15 mouse cellular contexts compared by ENCODE assay signal in the genomic region with DNA sequence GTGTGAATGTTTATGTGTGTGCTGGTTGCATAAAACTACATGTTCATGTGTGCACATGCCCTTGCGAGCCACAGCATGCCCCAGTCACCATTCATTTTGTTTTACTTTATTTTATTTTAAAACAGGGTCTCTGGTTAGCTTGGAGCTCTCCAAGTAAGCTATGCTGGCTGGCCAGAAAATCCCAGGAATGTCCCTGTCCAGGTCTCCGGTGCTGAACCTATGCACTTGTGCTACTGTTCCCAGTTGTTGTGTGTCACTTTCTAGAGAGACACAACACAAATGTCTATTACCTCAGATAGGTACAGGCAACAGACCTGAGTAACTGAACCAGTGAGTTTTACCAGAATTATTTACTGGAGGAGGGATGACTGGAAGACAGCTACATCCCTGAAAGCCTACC.
A peak's percentile ranks its signal among the peaks of the same experiment; 100 is the strongest.
DNase-seq lines count a peak whose midpoint lies in the region; ATAC-seq and TF ChIP-seq lines count a peak whose summit lies in the region.
"Had no signal": no experiment of that assay in that cellular context is flagged by ENCODE, and none has a peak within 500 bp of the region (broad histone marks: within the 10 kb centered on the region; RNA-seq: fewer than 3 reads in every experiment).

No protein-coding gene starts in this region.

- no peaks in the 10 kb centered on the region for H3K27me3 ChIP-seq in kidney, postnatal 0 days (ENCODE audit: insufficient read depth, low read length)
- H3K27me3 ChIP-seq in kidney, adult 2 months (replicated peaks; ENCODE audit: control insufficient read depth, insufficient read depth, low read length): no peaks in the 10 kb centered on the region
- H3K27me3 ChIP-seq: embryonic facial prominence, embryonic 15.5 days; heart, embryonic 13.5 days; hindbrain, embryonic 15.5 days; liver, embryonic 13.5 days had no signal

- no peak overlapping the region for H3K9ac ChIP-seq in kidney, postnatal 0 days (ENCODE audit: low read depth, low read length)
- no peak overlapping the region for H3K9ac ChIP-seq in ES-E14 (ENCODE audit: insufficient read depth, low read depth, low read length, poor library complexity, severe bottlenecking)
- H3K9ac ChIP-seq: embryonic facial prominence, embryonic 15.5 days; heart, embryonic 13.5 days; hindbrain, embryonic 15.5 days; liver, embryonic 13.5 days had no signal

- 79% methylated on average over 2 of the region's 2 CpGs for WGBS in kidney, postnatal 0 days
- 75% methylated on average over 2 of the region's 2 CpGs for WGBS in kidney, adult 2 months

- no peaks in the 10 kb centered on the region for H3K4me1 ChIP-seq in kidney, postnatal 0 days (replicated peaks; ENCODE audit: insufficient read depth, low read length)
- H3K4me1 ChIP-seq in kidney, adult 2 months (ENCODE audit: control insufficient read depth, insufficient read depth, low read length): no peaks in the 10 kb centered on the region
- no peaks in the 10 kb centered on the region for H3K4me1 ChIP-seq in ES-E14 (ENCODE audit: control insufficient read depth in 2 of 2, insufficient read depth in 2 of 2, low read length in 2 of 2, poor library complexity in 1 of 2)
- H3K4me1 ChIP-seq: embryonic facial prominence, embryonic 15.5 days; heart, embryonic 13.5 days; liver, embryonic 13.5 days; midbrain, embryonic 10.5 days had no signal

- no peak overlapping the region for H3K4me3 ChIP-seq in kidney, postnatal 0 days (replicated peaks; ENCODE audit: low read depth, low read length)
- H3K4me3 ChIP-seq in kidney, adult 2 months (ENCODE audit: insufficient read depth, low read depth, low read length): no peak overlapping the region
- H3K4me3 ChIP-seq in ES-E14 (ENCODE audit: insufficient read depth in 1 of 2, low read depth in 1 of 2, low read length in 2 of 2, poor library complexity in 1 of 2, severe bottlenecking in 1 of 2): no peak overlapping the region
- H3K4me3 ChIP-seq: embryonic facial prominence, embryonic 15.5 days; heart, embryonic 13.5 days; hindbrain, embryonic 15.5 days; liver, embryonic 13.5 days; midbrain, embryonic 10.5 days had no signal

- H3K4me2 ChIP-seq in kidney, postnatal 0 days (ENCODE audit: low read length): no peak overlapping the region
- H3K4me2 ChIP-seq: embryonic facial prominence, embryonic 15.5 days; heart, embryonic 13.5 days; hindbrain, embryonic 15.5 days; liver, embryonic 13.5 days had no signal

- no peaks in the 10 kb centered on the region for H3K36me3 ChIP-seq in kidney, postnatal 0 days (ENCODE audit: insufficient read depth, low read length)
- no peaks in the 10 kb centered on the region for H3K36me3 ChIP-seq in kidney, adult 2 months (ENCODE audit: control insufficient read depth, insufficient read depth, low read length)
- H3K36me3 ChIP-seq in ES-E14 (ENCODE audit: control insufficient read depth, insufficient read depth, low read length, poor library complexity, severe bottlenecking): no peaks in the 10 kb centered on the region
- H3K36me3 ChIP-seq: embryonic facial prominence, embryonic 15.5 days; heart, embryonic 13.5 days; hindbrain, embryonic 15.5 days; liver, embryonic 13.5 days; midbrain, embryonic 10.5 days had no signal

- peak; percentile 56 for DNase-seq in kidney, postnatal 0 days (ENCODE audit: low spot score)
- DNase-seq in kidney, adult 2 months: no peak
- peak; percentile 12 for DNase-seq in ES-E14 (ENCODE audit: low read depth, low spot score)
- peak; percentile 17 for DNase-seq in ZHBTc4 (ENCODE audit: low read depth, low spot score)
- DNase-seq in forelimb bud, embryonic 11.5 days (ENCODE audit: low read depth, low spot score): peak; percentile 55
- DNase-seq in right cerebral cortex, adult 18-20 months: no peak
- no peak for DNase-seq in thymus, postnatal 4 days
- DNase-seq: cerebellum, adult 9-11 months; gastrocnemius, postnatal 25 days; liver, embryonic 13.5 days; right cerebral cortex, postnatal 25 days had no signal

- no peak for TF ChIP-seq POLR2A in kidney, adult 2 months (IDR thresholded peaks at IDR 0.05; ENCODE audit: low read depth, low read length)

- ATAC-seq in kidney, postnatal 0 days (replicated peaks; ENCODE audit: low FRiP score, low read depth): no peak

- in situ Hi-C loops in ES-E14 (cut with MboI; ENCODE audit: low sequenced_read_pairs in 2 of 2, unreplicated experiment in 2 of 2): no loop called here

- H3K27ac ChIP-seq in kidney, postnatal 0 days: no peak overlapping the region
- H3K27ac ChIP-seq in kidney, adult 2 months (ENCODE audit: insufficient read depth, low read depth, low read length): no peak overlapping the region
- H3K27ac ChIP-seq in ES-E14 (ENCODE audit: insufficient read depth, low read depth, low read length, poor library complexity, severe bottlenecking): no peak overlapping the region
- H3K27ac ChIP-seq: embryonic facial prominence, embryonic 15.5 days; heart, embryonic 13.5 days; hindbrain, embryonic 15.5 days; liver, embryonic 13.5 days; midbrain, embryonic 10.5 days had no signal

- no peak for TF ChIP-seq CTCF in kidney, postnatal 0 days (IDR thresholded peaks at IDR 0.05; ENCODE audit: low read depth)
- no peak for TF ChIP-seq CTCF in kidney, adult 2 months (conservative IDR thresholded peaks at IDR 0.05; ENCODE audit: insufficient read depth, insufficient read length, low read depth, low read length)

- no peaks in the 10 kb centered on the region for H3K9me3 ChIP-seq in kidney, postnatal 0 days (replicated peaks; ENCODE audit: low read length)
- H3K9me3 ChIP-seq in ES-E14 (ENCODE audit: control insufficient read depth, insufficient read depth, low read depth, low read length): no peaks in the 10 kb centered on the region
- H3K9me3 ChIP-seq: embryonic facial prominence, embryonic 15.5 days; heart, embryonic 13.5 days; hindbrain, embryonic 15.5 days; midbrain, embryonic 10.5 days had no signal

TF ChIP-seq in ES-E14, 5 proteins besides CTCF, POLR2A, EP300 and RAD21:
- no peak for TF ChIP-seq ZC3H11A (IDR thresholded peaks at IDR 0.05; ENCODE audit: borderline replicate concordance, low read depth, low read length)
- no peak for TF ChIP-seq HCFC1 (IDR thresholded peaks at IDR 0.05; ENCODE audit: borderline replicate concordance, insufficient read depth, low read length)
- no peak for TF ChIP-seq MAFK (IDR thresholded peaks at IDR 0.05; ENCODE audit: insufficient read depth, low read depth, low read length)
- no peak for TF ChIP-seq CHD2 (IDR thresholded peaks at IDR 0.05; ENCODE audit: low read depth, low read length)
- TF ChIP-seq ZNF384 (IDR thresholded peaks at IDR 0.05; ENCODE audit: low read depth, low read length): no peak

Comparison
In these comparisons a context has a peak if more than half of its experiments do, and no peak if none do; other contexts are left out.
1. DNase-seq: peak in kidney, postnatal 0 days (single experiment), ES-E14 (single experiment), ZHBTc4 (single experiment) and forelimb bud, embryonic 11.5 days (single experiment); none in kidney, adult 2 months (single experiment), right cerebral cortex, adult 18-20 months (single experiment) and thymus, postnatal 4 days (single experiment).